Mouse (Mus musculus) gastrocnemius, postnatal 14 days (tissue): Measurements from ENCODE around the gene Sec24b. TPM values are rescaled to one million over a fixed set of nuclear protein-coding genes. Genes with fewer than 3 reads are reported as not detected.

Experiments used
- DNase-seq: peaks from one replicate; pipeline ENCODE4 v3.0.0; 2021; ENCODE audit warnings: mixed read lengths
- intact Hi-C: fragments of 180-260 bp; cut with DNase I; formaldehyde crosslinking; loops from one replicate; pipeline ENCODE4 v1.15.1; 2025; ENCODE audit warnings: low total_unique reads
- total RNA-seq, 2 experiments: library from RNA; stranded (reverse); gene quantifications; 2 replicates each; pipeline ENCODE4 v1.2.3; 2021

Gene Sec24b
- total RNA-seq, 2 experiments from 2014 or later: 20.8 to 21.8 TPM

GRCm38 (mm10) chr3:129985335-129985734, 76.0 kb downstream of the Sec24b start:
- DNase-seq: no peak
- intact Hi-C loops: no loop called here

- DNase-seq: no peak
- intact Hi-C loops: no loop called here
Measured at GRCm38 (mm10) chr3:129984797-129985196, 76.6 kb downstream of the Sec24b start.

- intact Hi-C loops: no loop called here
Measured at GRCm38 (mm10) chr3:129982271-129982670, 79.1 kb downstream of the Sec24b start.

GRCm38 (mm10) chr3:129981756-129982155, 79.6 kb downstream of the Sec24b start:
- DNase-seq: no peak
- intact Hi-C loops: no loop called here

More at GRCm38 (mm10) chr3:129982271-129982670, 79.1 kb downstream of the Sec24b start:
- no peak for DNase-seq

- DNase-seq: no peak
- intact Hi-C loops: no loop called here
Measured at GRCm38 (mm10) chr3:129979510-129979909, 81.8 kb downstream of the Sec24b start.

GRCm38 (mm10) chr3:129978716-129979115, 82.6 kb downstream of the Sec24b start:
- DNase-seq: no peak
- intact Hi-C loops: no loop called here

GRCm38 (mm10) chr3:129976317-129976716, 85.0 kb downstream of the Sec24b start:
- intact Hi-C loops: no loop called here
- no peak for DNase-seq

GRCm38 (mm10) chr3:129970529-129971515, 90.5 kb downstream of the Sec24b start:
- intact Hi-C loops: no loop called here
- DNase-seq: peak; percentile 13

- DNase-seq: peak; percentile 27
- intact Hi-C loops: no loop called here
Measured at GRCm38 (mm10) chr3:129969432-129970395, 91.6 kb downstream of the Sec24b start, which contains the start of gene Mcub. Gene Mcub (minus strand): TSS chr3:129970206.

- intact Hi-C loops: no loop called here
Measured at GRCm38 (mm10) chr3:129969031-129969430, 92.3 kb downstream of the Sec24b start.

GRCm38 (mm10) chr3:129967874-129968273, 93.5 kb downstream of the Sec24b start:
- DNase-seq: no peak
- intact Hi-C loops: no loop called here

More at GRCm38 (mm10) chr3:129969031-129969430, 92.3 kb downstream of the Sec24b start:
- no peak for DNase-seq

- DNase-seq: no peak
- intact Hi-C loops: no loop called here
Measured at GRCm38 (mm10) chr3:129964681-129965080, 96.7 kb downstream of the Sec24b start.

GRCm38 (mm10) chr3:129962533-129962932, 98.8 kb downstream of the Sec24b start:
- intact Hi-C loops: no loop called here
- DNase-seq: no peak

- intact Hi-C loops: no loop called here
- no peak for DNase-seq
Measured at GRCm38 (mm10) chr3:129953296-129953695, 108.1 kb downstream of the Sec24b start.

- intact Hi-C loops: no loop called here
- DNase-seq: no peak
Measured at GRCm38 (mm10) chr3:129949158-129949773, 112.1 kb downstream of the Sec24b start.

- DNase-seq: no peak
- intact Hi-C loops: no loop called here
Measured at GRCm38 (mm10) chr3:129948359-129948758, 113.0 kb downstream of the Sec24b start.

- intact Hi-C loops: no loop called here
Measured at GRCm38 (mm10) chr3:129946217-129946914, 115.0 kb downstream of the Sec24b start.

GRCm38 (mm10) chr3:129943813-129944212, 117.5 kb downstream of the Sec24b start:
- no peak for DNase-seq
- intact Hi-C loops: no loop called here

More at GRCm38 (mm10) chr3:129946217-129946914, 115.0 kb downstream of the Sec24b start:
- no peak for DNase-seq

GRCm38 (mm10) chr3:129941291-129941690, 120.1 kb downstream of the Sec24b start:
- intact Hi-C loops: no loop called here

More at GRCm38 (mm10) chr3:129941291-129941690, 120.1 kb downstream of the Sec24b start:
- no peak for DNase-seq
